ENCODE assay signal across 14 mouse cellular contexts in genomic region chr12:118455609-118456008, GRCm38 (mm10).
DNase-seq lines count a peak whose midpoint lies in the region; ATAC-seq and TF ChIP-seq lines count a peak whose summit lies in the region.
"Had no signal": no experiment of that assay in that cellular context is flagged by ENCODE, and none has a peak within 500 bp of the region (broad histone marks: within the 10 kb centered on the region; RNA-seq: fewer than 3 reads in every experiment).

No protein-coding gene starts in this region.

- TF ChIP-seq EP300 in lung, postnatal 0 days (IDR thresholded peaks at IDR 0.05): no peak

- H3K36me3 ChIP-seq in hindbrain, embryonic 11.5 days (ENCODE audit: control insufficient read depth, insufficient read depth, low read length): no peaks in the 10 kb centered on the region
- H3K36me3 ChIP-seq in hindbrain, embryonic 12.5 days: no peaks in the 10 kb centered on the region
- H3K36me3 ChIP-seq in lung, postnatal 0 days (ENCODE audit: insufficient read depth, low read length): no peaks in the 10 kb centered on the region
- H3K36me3 ChIP-seq: limb, embryonic 15.5 days had no signal

- H3K4me2 ChIP-seq in hindbrain, embryonic 11.5 days (replicated peaks; ENCODE audit: low read depth, low read length): no peak overlapping the region
- no peak overlapping the region for H3K4me2 ChIP-seq in hindbrain, embryonic 12.5 days (replicated peaks)
- no peak overlapping the region for H3K4me2 ChIP-seq in lung, postnatal 0 days (replicated peaks; ENCODE audit: low read depth, low read length)
- H3K4me2 ChIP-seq: forebrain, embryonic 13.5 days; limb, embryonic 15.5 days; midbrain, embryonic 11.5 days had no signal

- no peak overlapping the region for H3K27ac ChIP-seq in hindbrain, embryonic 11.5 days (ENCODE audit: low read depth, low read length)
- no peak overlapping the region for H3K27ac ChIP-seq in hindbrain, embryonic 12.5 days
- no peak overlapping the region for H3K27ac ChIP-seq in lung, postnatal 0 days (ENCODE audit: low read length)
- H3K27ac ChIP-seq: forebrain, embryonic 13.5 days; limb, embryonic 15.5 days had no signal

- no peak overlapping the region for H3K4me3 ChIP-seq in hindbrain, embryonic 11.5 days (ENCODE audit: low read depth, low read length)
- H3K4me3 ChIP-seq in hindbrain, embryonic 12.5 days: no peak overlapping the region
- no peak overlapping the region for H3K4me3 ChIP-seq in lung, postnatal 0 days (ENCODE audit: low read depth, low read length)
- H3K4me3 ChIP-seq: forebrain, embryonic 13.5 days; limb, embryonic 15.5 days had no signal

- H3K9ac ChIP-seq in hindbrain, embryonic 11.5 days (ENCODE audit: low read depth, low read length): no peak overlapping the region
- H3K9ac ChIP-seq in hindbrain, embryonic 12.5 days: no peak overlapping the region
- no peak overlapping the region for H3K9ac ChIP-seq in lung, postnatal 0 days (replicated peaks; ENCODE audit: low read depth)
- H3K9ac ChIP-seq: forebrain, embryonic 13.5 days; limb, embryonic 15.5 days had no signal

- WGBS in hindbrain, embryonic 11.5 days: 46% methylated on average over 1 of the region's 1 CpGs
- 30% methylated on average over 1 of the region's 1 CpGs for WGBS in hindbrain, embryonic 12.5 days
- 11% methylated on average over 1 of the region's 1 CpGs for WGBS in lung, postnatal 0 days

- H3K27me3 ChIP-seq in hindbrain, embryonic 11.5 days (ENCODE audit: control insufficient read depth, insufficient read depth, low read length): peaks cover 3% of the 10 kb centered on the region; the same call in 1 of the 2 replicates
- H3K27me3 ChIP-seq in hindbrain, embryonic 12.5 days: peaks cover 27% of the 10 kb centered on the region
- H3K27me3 ChIP-seq in lung, postnatal 0 days (replicated peaks; ENCODE audit: insufficient read depth, low read length): peaks cover 19% of the 10 kb centered on the region

- no peaks in the 10 kb centered on the region for H3K9me3 ChIP-seq in hindbrain, embryonic 11.5 days (ENCODE audit: control insufficient read depth, low read length)
- H3K9me3 ChIP-seq in hindbrain, embryonic 12.5 days (replicated peaks): no peaks in the 10 kb centered on the region
- H3K9me3 ChIP-seq in lung, postnatal 0 days (ENCODE audit: low read length): no peaks in the 10 kb centered on the region
- H3K9me3 ChIP-seq: forebrain, embryonic 13.5 days; limb, embryonic 15.5 days had no signal

- peak; percentile 25 for DNase-seq in hindbrain, embryonic 11.5 days (ENCODE audit: low spot score)
- DNase-seq in lung, postnatal 0 days (ENCODE audit: low spot score): peak; percentile 17
- DNase-seq in lung, postnatal 25 days (ENCODE audit: low spot score): no peak
- DNase-seq in adipocyte (ENCODE audit: low spot score): peak; percentile 40
- DNase-seq in retina, postnatal 1 day: peak; percentile 17
- no peak for DNase-seq in urinary bladder, postnatal 36 days (ENCODE audit: low spot score in 2 of 2)
- DNase-seq: adrenal gland, postnatal 25 days; cerebellum, adult 8-10 months; heart, postnatal 36 days; thymus, adult 2 months had no signal

- peak; percentile 52 for TF ChIP-seq CTCF in lung, postnatal 0 days (IDR thresholded peaks at IDR 0.05)

- ATAC-seq in hindbrain, embryonic 11.5 days (ENCODE audit: low FRiP score): no peak
- ATAC-seq in hindbrain, embryonic 12.5 days (ENCODE audit: low FRiP score): no peak
- no peak for ATAC-seq in lung, postnatal 0 days
- ATAC-seq: forebrain, embryonic 13.5 days had no signal

- no peaks in the 10 kb centered on the region for H3K4me1 ChIP-seq in hindbrain, embryonic 11.5 days (replicated peaks; ENCODE audit: control insufficient read depth, insufficient read depth, low read length)
- no peaks in the 10 kb centered on the region for H3K4me1 ChIP-seq in hindbrain, embryonic 12.5 days
- no peaks in the 10 kb centered on the region for H3K4me1 ChIP-seq in lung, postnatal 0 days (ENCODE audit: insufficient read depth, low read depth, low read length)

Comparison
In these comparisons a context has a peak if more than half of its experiments do, and no peak if none do; other contexts are left out.
1. DNase-seq: peak in hindbrain, embryonic 11.5 days (single experiment), lung, postnatal 0 days (single experiment), adipocyte (single experiment) and retina, postnatal 1 day (single experiment); none in lung, postnatal 25 days (single experiment) and urinary bladder, postnatal 36 days (0 of 2).